Mouse (Mus musculus) CH12.LX (cell line): Measurements from ENCODE around the gene Kcnrg.

Experiments used
- CHD2 ChIP-seq: IDR thresholded peaks from 2 replicates; pipeline ENCODE4 v1.6.1; 2011; ENCODE audit warnings: low read length, improper control_type of control experiment
- CTCF ChIP-seq, 2 experiments: IDR thresholded peaks in 1 of 2; conservative IDR thresholded peaks in 1 of 2; 2 replicates each; pipeline ENCODE4 v1.5.1; 2011 to 2012; ENCODE audit warnings: low read depth in 2 of 2, low read length in 2 of 2, improper control_type of control experiment in 1 of 2, inconsistent platforms in 1 of 2, mild to moderate bottlenecking in 1 of 2, moderate library complexity in 1 of 2
- EP300 ChIP-seq: IDR thresholded peaks from 2 replicates; pipeline ENCODE4 v1.6.1; 2011; ENCODE audit warnings: low read length, improper control_type of control experiment
- HCFC1 ChIP-seq: IDR thresholded peaks from 2 replicates; pipeline ENCODE4 v1.6.1; 2012; ENCODE audit warnings: low read depth, mild to moderate bottlenecking, inconsistent platforms, low read length, improper control_type of control experiment
- IRF4 ChIP-seq: IDR thresholded peaks from 2 replicates; pipeline ENCODE4 v1.6.1; 2014; ENCODE audit warnings: low read depth, mild to moderate bottlenecking, inconsistent platforms, low read length, improper control_type of control experiment
- JUND ChIP-seq: conservative IDR thresholded peaks from 2 replicates; pipeline ENCODE4 v1.6.1; 2011; ENCODE audit warnings: low read depth, low read length, improper control_type of control experiment
- MAX ChIP-seq: IDR thresholded peaks from 2 replicates; pipeline ENCODE4 v1.6.1; 2011; ENCODE audit warnings: low read length, improper control_type of control experiment
- POLR2A ChIP-seq: IDR thresholded peaks from 2 replicates; pipeline ENCODE4 v1.6.1; 2011; ENCODE audit warnings: low read depth, mild to moderate bottlenecking, improper control_type of control experiment, low read length
- POLR2AphosphoS2 ChIP-seq: IDR thresholded peaks from 2 replicates; pipeline ENCODE4 v1.6.1; 2011; ENCODE audit warnings: low read depth, low read length, improper control_type of control experiment
- ZC3H11A ChIP-seq: IDR thresholded peaks from 2 replicates; pipeline ENCODE4 v1.6.1; 2012; ENCODE audit warnings: low read depth, mild to moderate bottlenecking, inconsistent platforms, low read length, improper control_type of control experiment

GRCm38 (mm10) chr14:61597968-61598367 lies 9.3 kb upstream of the Kcnrg start, which contains the start of gene Trim13:
- no peak for TF ChIP-seq IRF4
- no peak for TF ChIP-seq CTCF (conservative IDR thresholded peaks at IDR 0.05 in 1 of 2, IDR thresholded peaks at IDR 0.05 in 1 of 2; ENCODE audit: low read depth in 2 of 2, low read length in 2 of 2)
- TF ChIP-seq ZC3H11A, result no peak
- no peak for TF ChIP-seq POLR2A
- no peak for TF ChIP-seq CHD2
- no peak for TF ChIP-seq EP300
- no peak for TF ChIP-seq POLR2AphosphoS2
- no peak for TF ChIP-seq HCFC1
- TF ChIP-seq JUND, result no peak
- TF ChIP-seq MAX, result no peak
